Mouse (Mus musculus) embryonic facial prominence, embryonic 14.5 days (tissue): Measurements from ENCODE around the gene Cdk5rap2. TPM values are rescaled to one million over a fixed set of nuclear protein-coding genes. Genes with fewer than 3 reads are reported as not detected.
A peak's percentile ranks its signal among the peaks of the same experiment; 100 is the strongest.

Experiments used
- ATAC-seq: fragments of 200-750 bp; cut with Nextera tagmentation; 2 replicates; pipeline ENCODE4 v1.8.0; 2017; ENCODE audit warnings: low read depth, moderate number of reproducible peaks, moderate TSS enrichment
- DNase-seq: peaks from one replicate; pipeline ENCODE4 v3.0.0-alpha.2; 2015; ENCODE audit warnings: low spot score
- H3K27ac ChIP-seq: fragments of 300-500 bp; sonication (generic); replicated peaks from 2 replicates; pipeline ENCODE4 v1.5.1; 2014; ENCODE audit warnings: low read depth, mild to moderate bottlenecking, low read length, moderate library complexity
- H3K27me3 ChIP-seq: fragments of 300-500 bp; sonication (generic); replicated peaks from 2 replicates; pipeline ENCODE4 v1.6.1; 2014; ENCODE audit warnings: low read length; ENCODE audit not compliant: control insufficient read depth, insufficient read depth
- H3K36me3 ChIP-seq: fragments of 300-500 bp; sonication (generic); 2 replicates; pipeline ENCODE4 v1.6.1; 2014; ENCODE audit warnings: low read length, mixed read lengths; ENCODE audit not compliant: control insufficient read depth, insufficient read depth
- H3K4me1 ChIP-seq: fragments of 300-500 bp; sonication (generic); 2 replicates; pipeline ENCODE4 v1.6.1; 2014; ENCODE audit warnings: antibody characterized with exemption, low read length; ENCODE audit not compliant: control insufficient read depth, insufficient read depth
- H3K4me2 ChIP-seq: fragments of 300-500 bp; sonication (generic); 2 replicates; pipeline ENCODE4 v1.6.1; 2014; ENCODE audit warnings: low read depth, mild to moderate bottlenecking, low read length, moderate library complexity, mixed read lengths
- H3K4me3 ChIP-seq: fragments of 300-500 bp; sonication (generic); 2 replicates; pipeline ENCODE4 v1.5.1; 2014; ENCODE audit warnings: low read depth, mild to moderate bottlenecking, low read length
- H3K9ac ChIP-seq: fragments of 300-500 bp; sonication (generic); 2 replicates; pipeline ENCODE4 v1.6.1; 2014; ENCODE audit warnings: low read depth, mild to moderate bottlenecking, low read length, moderate library complexity, mixed read lengths
- H3K9me3 ChIP-seq: fragments of 300-500 bp; sonication (generic); 2 replicates; pipeline ENCODE4 v1.6.1; 2016; ENCODE audit warnings: low read length; ENCODE audit not compliant: control insufficient read depth
- WGBS: fragments of 180-500 bp; shearing (Covaris S2); extraction: QIAGEN DNeasy Blood & Tissue Kit; methylation state at CpG from one replicate; pipeline ENCODE4 v1.1.7; 2014; 5-methylcytosine and 5-hydroxymethylcytosine counted together
- polyA plus RNA-seq: library from polyadenylated mRNA; unstranded; fragments of >200 nt; fragmentation: Nextera tagmentation; extraction: Ambion mirVana; gene quantifications from 2 replicates; pipeline ENCODE4 v1.2.1, GENCODE M21; 2014

The Cdk5rap2 gene
- polyA plus RNA-seq, 1 experiment from 2014 or later: 15.8 TPM

GRCm38 (mm10) chr4:70386206-70386605 is 24.0 kb downstream of the Cdk5rap2 start:
- Histone ChIP-seq H3K4me2 (no peak overlapping the region), H3K9me3 (no peaks in the 10 kb centered on the region), H3K27me3 (no peaks in the 10 kb centered on the region), H3K36me3 (no peaks in the 10 kb centered on the region), H3K4me1 (no peaks in the 10 kb centered on the region), H3K9ac (no peak overlapping the region), H3K4me3 (no peak overlapping the region), H3K27ac (no peak overlapping the region)
- ATAC-seq (no peak), DNase-seq (peak; percentile 17)
- WGBS: 77% methylated on average over 5 of the region's 5 CpGs

GRCm38 (mm10) chr4:70377359-70377758 is 32.9 kb downstream of the Cdk5rap2 start:
- no peak for ATAC-seq
- H3K4me2 ChIP-seq: no peak overlapping the region

GRCm38 (mm10) chr4:70365061-70365858 is 45.0 kb downstream of the Cdk5rap2 start:
- 66% methylated on average over 11 of the region's 11 CpGs for WGBS
- H3K27ac ChIP-seq: no peak overlapping the region
- no peaks in the 10 kb centered on the region for H3K4me1 ChIP-seq
- H3K4me3 ChIP-seq: no peak overlapping the region
- ATAC-seq (peak; percentile 63; the same call in 1 of the 2 replicates), DNase-seq (no peak)
- H3K9me3 ChIP-seq: no peaks in the 10 kb centered on the region
- H3K36me3 ChIP-seq: peaks cover 15% of the 10 kb centered on the region; the same call in 1 of the 2 replicates
- H3K9ac ChIP-seq: no peak overlapping the region
- H3K27me3 ChIP-seq: no peaks in the 10 kb centered on the region
- H3K4me2 ChIP-seq: no peak overlapping the region

More at GRCm38 (mm10) chr4:70377359-70377758, 32.9 kb downstream of the Cdk5rap2 start:
- Histone ChIP-seq H3K4me3 (no peak overlapping the region), H3K36me3 (no peaks in the 10 kb centered on the region), H3K9me3 (no peaks in the 10 kb centered on the region), H3K9ac (no peak overlapping the region), H3K27me3 (no peaks in the 10 kb centered on the region), H3K27ac (no peak overlapping the region), H3K4me1 (no peaks in the 10 kb centered on the region)
- no peak for DNase-seq
- 69% methylated on average over 4 of the region's 4 CpGs for WGBS

GRCm38 (mm10) chr4:70361366-70361765 is 48.9 kb downstream of the Cdk5rap2 start:
- Histone ChIP-seq H3K36me3 (peaks cover 29% of the 10 kb centered on the region; the same call in 1 of the 2 replicates), H3K4me1 (no peaks in the 10 kb centered on the region), H3K4me3 (no peak overlapping the region), H3K9me3 (no peaks in the 10 kb centered on the region), H3K27ac (no peak overlapping the region), H3K4me2 (no peak overlapping the region), H3K27me3 (no peaks in the 10 kb centered on the region), H3K9ac (no peak overlapping the region)
- 57% methylated on average over 4 of the region's 4 CpGs for WGBS
- ATAC-seq (no peak), DNase-seq (no peak)

- peak; percentile 82 for ATAC-seq
- Histone ChIP-seq H3K4me2 (no peak overlapping the region), H3K27ac (no peak overlapping the region), H3K9ac (no peak overlapping the region), H3K9me3 (no peaks in the 10 kb centered on the region), H3K4me1 (no peaks in the 10 kb centered on the region), H3K36me3 (peaks cover 58% of the 10 kb centered on the region), H3K27me3 (no peaks in the 10 kb centered on the region), H3K4me3 (no peak overlapping the region)
- DNase-seq: peak; percentile 79
- 70% methylated on average over 9 of the region's 9 CpGs for WGBS
These were observed 54.4 kb downstream of the Cdk5rap2 start for GRCm38 (mm10) chr4:70355659-70356350.

- Histone ChIP-seq H3K9me3 (no peaks in the 10 kb centered on the region), H3K36me3 (peaks cover 50% of the 10 kb centered on the region), H3K4me3 (no peak overlapping the region), H3K9ac (no peak overlapping the region), H3K27me3 (no peaks in the 10 kb centered on the region), H3K4me2 (no peak overlapping the region), H3K4me1 (no peaks in the 10 kb centered on the region), H3K27ac (no peak overlapping the region)
- ATAC-seq: no peak
- WGBS: 89% methylated on average over 13 of the region's 14 CpGs
- DNase-seq: no peak
These were observed 55.8 kb downstream of the Cdk5rap2 start for GRCm38 (mm10) chr4:70354448-70354847.

- Histone ChIP-seq H3K9ac (no peak overlapping the region), H3K9me3 (no peaks in the 10 kb centered on the region), H3K4me3 (no peak overlapping the region), H3K27ac (no peak overlapping the region), H3K36me3 (peaks cover 51% of the 10 kb centered on the region), H3K4me2 (no peak overlapping the region), H3K4me1 (no peaks in the 10 kb centered on the region), H3K27me3 (no peaks in the 10 kb centered on the region)
- ATAC-seq (no peak), DNase-seq (no peak)
- WGBS: 84% methylated on average over 3 of the region's 3 CpGs
These were observed 56.6 kb downstream of the Cdk5rap2 start for GRCm38 (mm10) chr4:70353656-70354055.

- no peaks in the 10 kb centered on the region for H3K4me1 ChIP-seq
- DNase-seq (no peak), ATAC-seq (no peak)
- no peak overlapping the region for H3K4me2 ChIP-seq
- no peaks in the 10 kb centered on the region for H3K9me3 ChIP-seq
- WGBS: 78% methylated on average over 11 of the region's 11 CpGs
- no peaks in the 10 kb centered on the region for H3K27me3 ChIP-seq
- H3K36me3 ChIP-seq: peaks cover 26% of the 10 kb centered on the region; the same call in 1 of the 2 replicates
- H3K9ac ChIP-seq: no peak overlapping the region
- no peak overlapping the region for H3K4me3 ChIP-seq
- H3K27ac ChIP-seq: no peak overlapping the region
These were observed 74.6 kb downstream of the Cdk5rap2 start for GRCm38 (mm10) chr4:70335444-70336144.
